Mouse (Mus musculus) spleen, postnatal 10 days (tissue): ENCODE measurements around the gene Serpinb6b.

ENCODE experiments used
- DNase-seq, 2 experiments: peaks; one replicate each; pipeline ENCODE4 v3.0.0; 2021 to 2022; ENCODE audit warnings: low spot score in 2 of 2

Serpinb6b gene

GRCm38 (mm10) chr13:32974889-32975460, 10.0 kb downstream of the Serpinb6b start:
- DNase-seq = no peak

- DNase-seq = no peak
These were observed 10.7 kb downstream of the Serpinb6b start for GRCm38 (mm10) chr13:32975710-32976109.

- no peak for DNase-seq
These were observed 17.6 kb downstream of the Serpinb6b start for GRCm38 (mm10) chr13:32982556-32983042.

- no peak for DNase-seq
These were observed 21.2 kb downstream of the Serpinb6b start for GRCm38 (mm10) chr13:32986256-32986655.

- DNase-seq = peak; percentile 70 to 84
These were observed 28.3 kb downstream of the Serpinb6b start for GRCm38 (mm10) chr13:32993152-32993893.

- DNase-seq = no peak
These were observed 28.9 kb downstream of the Serpinb6b start for GRCm38 (mm10) chr13:32993894-32994242.

- no peak for DNase-seq
These were observed 30.0 kb downstream of the Serpinb6b start for GRCm38 (mm10) chr13:32995051-32995450.

- no peak for DNase-seq
These were observed 36.3 kb downstream of the Serpinb6b start for GRCm38 (mm10) chr13:33001341-33001740.

GRCm38 (mm10) chr13:33002950-33003349, 37.9 kb downstream of the Serpinb6b start, which contains the start of gene Serpinb9:
Gene Serpinb9, plus strand, starts transcription at chr13:33003250.
- no peak for DNase-seq

- DNase-seq = peak in 1 of 2 experiments; percentile 58
These were observed 38.8 kb downstream of the Serpinb6b start for GRCm38 (mm10) chr13:33003523-33004413.

- peak; percentile 93 for DNase-seq
These were observed 39.6 kb downstream of the Serpinb6b start for GRCm38 (mm10) chr13:33004414-33005105.

- no peak for DNase-seq
These were observed 40.6 kb downstream of the Serpinb6b start for GRCm38 (mm10) chr13:33005501-33006075.

- DNase-seq = no peak
These were observed 41.5 kb downstream of the Serpinb6b start for GRCm38 (mm10) chr13:33006555-33006954.

- DNase-seq = no peak
These were observed 47.4 kb downstream of the Serpinb6b start for GRCm38 (mm10) chr13:33012395-33012794.

- DNase-seq = no peak
These were observed 48.3 kb downstream of the Serpinb6b start for GRCm38 (mm10) chr13:33013271-33013670.

- DNase-seq = no peak
These were observed 57.4 kb downstream of the Serpinb6b start for GRCm38 (mm10) chr13:33022371-33022770.

- no peak for DNase-seq
These were observed 61.5 kb downstream of the Serpinb6b start for GRCm38 (mm10) chr13:33026427-33027057.

- DNase-seq = no peak
These were observed 62.2 kb downstream of the Serpinb6b start, which contains the start of gene Serpinb9b for GRCm38 (mm10) chr13:33027244-33027643. Gene Serpinb9b, plus strand, starts transcription at chr13:33027416.

GRCm38 (mm10) chr13:33028146-33028545, 63.1 kb downstream of the Serpinb6b start:
- no peak for DNase-seq

GRCm38 (mm10) chr13:33028550-33028949, 63.5 kb downstream of the Serpinb6b start:
- DNase-seq = no peak
